Mouse (Mus musculus) CH12F3 (cell line): ENCODE measurements around the gene Siah1a.

Source experiments
- in situ Hi-C: fragments of 300-500 bp; cut with MboI; formaldehyde crosslinking; loops from 2 replicates; pipeline ENCODE4 v1.14.3; 2020; ENCODE audit warnings: low sequenced_read_pairs

Gene Siah1a

GRCm38 (mm10) chr8:86745221-86745934 is at the start of gene Siah1a, which contains the start of gene Gm10638:
Gene Siah1a (minus strand): TSS chr8:86745934.
Gene Gm10638 (plus strand): TSS chr8:86745699.
- in situ Hi-C loops, result no loop called here

GRCm38 (mm10) chr8:86794716-86795115 is 49.0 kb upstream of the Siah1a start:
- in situ Hi-C loops, result no loop called here

GRCm38 (mm10) chr8:86791542-86791941 is 45.8 kb upstream of the Siah1a start:
- in situ Hi-C loops, result no loop called here

- in situ Hi-C loops, result no loop called here
Measured at GRCm38 (mm10) chr8:86789576-86789975, 43.8 kb upstream of the Siah1a start.

- in situ Hi-C loops, result no loop called here
Measured at GRCm38 (mm10) chr8:86787891-86788420, 42.2 kb upstream of the Siah1a start.

- in situ Hi-C loops, result no loop called here
Measured at GRCm38 (mm10) chr8:86786498-86786897, 40.8 kb upstream of the Siah1a start.

GRCm38 (mm10) chr8:86781094-86781493 is 35.4 kb upstream of the Siah1a start:
- in situ Hi-C loops, result no loop called here

GRCm38 (mm10) chr8:86779207-86779606 is 33.5 kb upstream of the Siah1a start:
- in situ Hi-C loops, result no loop called here

GRCm38 (mm10) chr8:86769945-86770715 is 24.4 kb upstream of the Siah1a start:
- in situ Hi-C loops, result no loop called here

- in situ Hi-C loops, result no loop called here
Measured at GRCm38 (mm10) chr8:86768499-86768898, 22.8 kb upstream of the Siah1a start.

GRCm38 (mm10) chr8:86766548-86767211 is 20.9 kb upstream of the Siah1a start:
- in situ Hi-C loops, result no loop called here

- in situ Hi-C loops, result no loop called here
Measured at GRCm38 (mm10) chr8:86765669-86766068, 19.9 kb upstream of the Siah1a start.

GRCm38 (mm10) chr8:86765155-86765554 is 19.4 kb upstream of the Siah1a start:
- in situ Hi-C loops, result no loop called here

GRCm38 (mm10) chr8:86762806-86763205 is 17.1 kb upstream of the Siah1a start:
- in situ Hi-C loops, result no loop called here

- in situ Hi-C loops, result no loop called here
Measured at GRCm38 (mm10) chr8:86760746-86761145, 15.0 kb upstream of the Siah1a start.

- in situ Hi-C loops, result no loop called here
Measured at GRCm38 (mm10) chr8:86759090-86759491, 13.4 kb upstream of the Siah1a start.

- in situ Hi-C loops, result no loop called here
Measured at GRCm38 (mm10) chr8:86758651-86759050, 12.9 kb upstream of the Siah1a start.

GRCm38 (mm10) chr8:86756948-86757733 is 11.4 kb upstream of the Siah1a start:
- in situ Hi-C loops, result no loop called here

GRCm38 (mm10) chr8:86749842-86750241 is 4.1 kb upstream of the Siah1a start:
- in situ Hi-C loops, result no loop called here

- in situ Hi-C loops, result no loop called here
Measured at GRCm38 (mm10) chr8:86746511-86746910, 777 bp upstream of the Siah1a start.
